Mouse (Mus musculus): Measurements from ENCODE around the gene Ncan. TPM values are rescaled to one million over a fixed set of nuclear protein-coding genes. Genes with fewer than 3 reads are reported as not detected.
A peak's percentile ranks its signal among the peaks of the same experiment; 100 is the strongest.
"Not testable (repeated sequence)": the region's sequence is repeated elsewhere in the genome, so short reads cannot be mapped to it uniquely, and the experiment has no call there.

The Ncan gene
- polyA plus RNA-seq, 1 experiment from 2014 or later = 0.61 TPM

GRCm38 (mm10) chr8:70050434-70050833, 70.2 kb downstream of the Ncan start:
- H3K36me3 ChIP-seq = peaks cover 79% of the 10 kb centered on the region
- H3K27ac ChIP-seq; H3K9me3 ChIP-seq (replicated peaks); H3K27me3 ChIP-seq (ENCODE audit: low read depth, poor library complexity, severe bottlenecking); H3K4me3 ChIP-seq; H3K4me1 ChIP-seq; DNase-seq (ENCODE audit: low spot score): not testable (repeated sequence)
- WGBS = 94% methylated on average over 5 of the region's 5 CpGs

GRCm38 (mm10) chr8:70049662-70050061, 71.0 kb downstream of the Ncan start:
- Histone ChIP-seq H3K36me3 (peaks cover 72% of the 10 kb centered on the region), H3K27ac (no peak overlapping the region), H3K9me3 (replicated peaks) (no peaks in the 10 kb centered on the region), H3K27me3 (ENCODE audit: low read depth, poor library complexity, severe bottlenecking) (no peaks in the 10 kb centered on the region), H3K4me3 (no peak overlapping the region), H3K4me1 (peaks cover 5% of the 10 kb centered on the region; the same call in 1 of the 2 replicates)
- no peak for DNase-seq (ENCODE audit: low spot score)

GRCm38 (mm10) chr8:70043996-70044395, 76.7 kb downstream of the Ncan start:
- no peak for DNase-seq (ENCODE audit: low spot score)
- H3K9me3 ChIP-seq (replicated peaks) = no peaks in the 10 kb centered on the region
- H3K4me3 ChIP-seq = peak overlapping the region; percentile 98
- 88% methylated on average over 5 of the region's 5 CpGs for WGBS
- no peaks in the 10 kb centered on the region for H3K27me3 ChIP-seq (ENCODE audit: low read depth, poor library complexity, severe bottlenecking)
- peaks cover 31% of the 10 kb centered on the region for H3K4me1 ChIP-seq
- no peak overlapping the region for H3K27ac ChIP-seq
- H3K36me3 ChIP-seq = peaks cover 25% of the 10 kb centered on the region

Small RNA genes lying within 50 kb of the gene (microRNA-seq; reads per million reads assigned to microRNA genes)
- not detected for gene Mir7066

Other genes with a start within 250 kb of the Ncan start
- 0.40 TPM in 2 replicates for gene Cilp2, start 233.2 kb downstream of the Ncan start, polyA plus RNA-seq (2016; fragmentation: Nextera tagmentation; extraction: Ambion mirVana)
- gene Tssk6, start 218.7 kb downstream of the Ncan start, polyA plus RNA-seq (2016; fragmentation: Nextera tagmentation; extraction: Ambion mirVana) = 5.0 and 5.9 TPM in 2 replicates
- 165 and 166 TPM in 2 replicates for gene Ndufa13, start 218.3 kb downstream of the Ncan start, polyA plus RNA-seq (2016; fragmentation: Nextera tagmentation; extraction: Ambion mirVana)
- 2.0 and 2.9 TPM in 2 replicates for gene Yjefn3, start 218.2 kb downstream of the Ncan start, polyA plus RNA-seq (2016; fragmentation: Nextera tagmentation; extraction: Ambion mirVana)
- gene Gatad2a, start 124.5 kb downstream of the Ncan start, polyA plus RNA-seq (2016; fragmentation: Nextera tagmentation; extraction: Ambion mirVana) = 58.9 and 69.2 TPM in 2 replicates
- gene Mau2, start 78.1 kb downstream of the Ncan start, polyA plus RNA-seq (2016; fragmentation: Nextera tagmentation; extraction: Ambion mirVana) = 59.5 and 66.7 TPM in 2 replicates
- gene Sugp1, start 78.1 kb downstream of the Ncan start, polyA plus RNA-seq (2016; fragmentation: Nextera tagmentation; extraction: Ambion mirVana) = 53.5 and 60.7 TPM in 2 replicates
- 0.59 and 0.73 TPM in 2 replicates for gene Tm6sf2, start 47.9 kb downstream of the Ncan start, polyA plus RNA-seq (2016; fragmentation: Nextera tagmentation; extraction: Ambion mirVana)
- gene Hapln4, start 37.4 kb downstream of the Ncan start, polyA plus RNA-seq (2016; fragmentation: Nextera tagmentation; extraction: Ambion mirVana) = 0.04 TPM in 1 of 2 replicates, not detected in the other
- 29.6 and 35.9 TPM in 2 replicates for gene Nr2c2ap, start 10.5 kb upstream of the Ncan start, polyA plus RNA-seq (2016; fragmentation: Nextera tagmentation; extraction: Ambion mirVana)
- gene Rfxank, start 18.3 kb upstream of the Ncan start, polyA plus RNA-seq (2016; fragmentation: Nextera tagmentation; extraction: Ambion mirVana) = 20.1 and 27.9 TPM in 2 replicates
- gene Borcs8, start 18.6 kb upstream of the Ncan start, polyA plus RNA-seq (2016; fragmentation: Nextera tagmentation; extraction: Ambion mirVana) = 45.3 and 49.8 TPM in 2 replicates
- gene Mef2b, start 18.8 kb upstream of the Ncan start, polyA plus RNA-seq (2016; fragmentation: Nextera tagmentation; extraction: Ambion mirVana) = 0.29 and 0.60 TPM in 2 replicates
- 79.8 and 85.0 TPM in 2 replicates for gene Tmem161a, start 51.5 kb upstream of the Ncan start, polyA plus RNA-seq (2016; fragmentation: Nextera tagmentation; extraction: Ambion mirVana)
- 2.8 and 3.6 TPM in 2 replicates for gene Slc25a42, start 91.4 kb upstream of the Ncan start, polyA plus RNA-seq (2016; fragmentation: Nextera tagmentation; extraction: Ambion mirVana)
- 39.7 and 51.4 TPM in 2 replicates for gene Sugp2, start 113.4 kb upstream of the Ncan start, polyA plus RNA-seq (2016; fragmentation: Nextera tagmentation; extraction: Ambion mirVana)
- 26.8 and 27.6 TPM in 2 replicates for gene Armc6, start 113.6 kb upstream of the Ncan start, polyA plus RNA-seq (2016; fragmentation: Nextera tagmentation; extraction: Ambion mirVana)
- gene Homer3, start 162.0 kb upstream of the Ncan start, polyA plus RNA-seq (2016; fragmentation: Nextera tagmentation; extraction: Ambion mirVana) = 139 and 151 TPM in 2 replicates
- gene Ddx49, start 181.6 kb upstream of the Ncan start, polyA plus RNA-seq (2016; fragmentation: Nextera tagmentation; extraction: Ambion mirVana) = 58.9 and 59.4 TPM in 2 replicates
- 293 and 321 TPM in 2 replicates for gene Cope, start 181.6 kb upstream of the Ncan start, polyA plus RNA-seq (2016; fragmentation: Nextera tagmentation; extraction: Ambion mirVana)
- gene Cers1, start 194.9 kb upstream of the Ncan start, polyA plus RNA-seq (2016; fragmentation: Nextera tagmentation; extraction: Ambion mirVana) = 3.2 and 4.6 TPM in 2 replicates
- gene Gdf1, start 208.9 kb upstream of the Ncan start, polyA plus RNA-seq (2016; fragmentation: Nextera tagmentation; extraction: Ambion mirVana) = 7.9 and 13.8 TPM in 2 replicates
- 25.6 and 26.7 TPM in 2 replicates for gene Upf1, start 232.4 kb upstream of the Ncan start, polyA plus RNA-seq (2016; fragmentation: Nextera tagmentation; extraction: Ambion mirVana)